Mouse (Mus musculus): ENCODE measurements at regions not wholly inside any gene's neighbourhood (a gene's known extent, or its start where the extent isn't known, plus 50 kb on each side); places are given as distances from the start of the nearest gene placed in this dataset.

DNA sequence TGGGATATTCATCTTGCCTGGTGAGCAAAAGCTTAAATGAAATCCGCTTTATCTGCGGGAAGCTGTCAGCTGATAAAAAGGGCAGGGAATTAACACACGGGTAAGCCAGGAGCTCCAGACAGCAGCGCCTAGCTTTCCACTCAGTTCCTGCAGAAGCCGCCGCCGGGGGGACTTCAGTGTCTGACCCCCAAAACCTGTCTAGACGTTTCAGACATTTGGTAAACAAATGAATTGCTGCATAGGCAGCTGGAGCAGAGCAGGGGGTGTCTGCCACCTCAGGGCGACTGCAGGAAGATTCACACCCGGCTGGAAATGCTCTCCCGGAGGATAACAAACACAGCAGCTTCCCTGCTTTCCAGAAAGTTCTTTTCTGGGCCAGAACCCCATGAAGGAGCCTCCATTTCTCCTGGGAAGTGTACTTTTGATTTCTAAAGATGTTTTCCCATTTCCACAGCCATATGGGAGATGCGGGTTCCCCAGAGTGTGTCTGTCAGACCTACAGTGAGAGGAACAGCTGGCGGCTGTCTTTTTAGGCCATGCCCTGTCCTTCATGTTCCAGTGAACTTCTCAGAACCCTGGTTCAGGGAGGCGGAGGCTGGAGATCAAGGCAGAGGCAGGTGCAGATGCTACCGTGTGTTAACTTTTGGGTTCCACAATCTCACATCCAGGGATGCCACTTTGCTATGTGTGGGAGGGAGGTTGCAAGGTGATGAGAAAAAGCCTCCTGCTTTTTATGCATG, 58.7 kb upstream of the Pmepa1 start:
- no peak for DNase-seq (ENCODE audit: low spot score in 2 of 2)

DNA sequence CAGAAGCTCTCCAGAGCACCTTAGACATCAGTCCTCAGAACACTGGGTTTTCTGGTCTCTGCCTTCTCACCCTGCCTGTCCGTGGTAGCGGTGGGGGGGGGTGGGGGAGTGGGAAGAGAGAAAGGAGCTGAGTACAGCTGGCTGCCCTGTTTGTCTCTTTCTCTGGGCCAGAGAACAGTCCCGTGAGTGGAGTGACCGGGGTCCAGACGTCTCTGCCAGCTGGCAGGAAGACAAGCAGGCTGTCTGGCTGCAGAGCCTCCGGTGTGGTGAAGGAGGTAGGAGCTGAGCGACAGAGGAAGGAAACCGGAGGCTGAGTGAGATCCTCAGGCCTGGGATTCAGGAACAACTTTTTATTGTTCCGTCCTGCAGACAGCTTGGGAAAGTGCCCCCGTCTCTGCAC, 59.5 kb upstream of the Pmepa1 start:
- DNase-seq (ENCODE audit: low spot score in 2 of 2) = no peak

- peak; percentile 26 to 39 for DNase-seq (ENCODE audit: low spot score in 2 of 2)
Observed at GRCm38 (mm10) chr2:173337666-173338065, 61.3 kb upstream of the Pmepa1 start.

DNA sequence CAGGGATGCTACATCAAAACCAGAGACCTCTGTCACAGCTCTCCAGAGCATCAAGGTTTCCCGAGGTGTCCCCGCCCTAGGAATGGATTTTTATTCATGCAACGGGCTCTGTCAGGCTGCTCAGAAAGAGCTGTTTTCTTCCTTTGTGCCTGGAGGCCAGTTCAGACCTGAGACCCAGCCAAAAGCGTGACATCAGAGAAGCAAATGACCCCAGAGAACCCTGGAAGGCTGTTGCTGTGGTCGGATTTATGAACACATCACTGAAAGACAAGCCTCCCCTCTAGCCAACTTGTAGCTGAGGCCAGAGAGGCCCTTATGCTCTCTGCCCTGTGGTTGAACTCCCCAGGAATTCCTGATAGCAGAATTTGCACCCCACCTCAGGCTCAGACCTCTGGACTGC, 62.3 kb upstream of the Pmepa1 start:
- DNase-seq (ENCODE audit: low spot score in 2 of 2) = no peak

- DNase-seq (ENCODE audit: low spot score in 2 of 2) = no peak
Observed at GRCm38 (mm10) chr2:173339211-173339610, 62.9 kb upstream of the Pmepa1 start.

- no peak for DNase-seq (ENCODE audit: low spot score in 2 of 2)
Observed at GRCm38 (mm10) chr2:173340044-173340601, 63.8 kb upstream of the Pmepa1 start.

DNA sequence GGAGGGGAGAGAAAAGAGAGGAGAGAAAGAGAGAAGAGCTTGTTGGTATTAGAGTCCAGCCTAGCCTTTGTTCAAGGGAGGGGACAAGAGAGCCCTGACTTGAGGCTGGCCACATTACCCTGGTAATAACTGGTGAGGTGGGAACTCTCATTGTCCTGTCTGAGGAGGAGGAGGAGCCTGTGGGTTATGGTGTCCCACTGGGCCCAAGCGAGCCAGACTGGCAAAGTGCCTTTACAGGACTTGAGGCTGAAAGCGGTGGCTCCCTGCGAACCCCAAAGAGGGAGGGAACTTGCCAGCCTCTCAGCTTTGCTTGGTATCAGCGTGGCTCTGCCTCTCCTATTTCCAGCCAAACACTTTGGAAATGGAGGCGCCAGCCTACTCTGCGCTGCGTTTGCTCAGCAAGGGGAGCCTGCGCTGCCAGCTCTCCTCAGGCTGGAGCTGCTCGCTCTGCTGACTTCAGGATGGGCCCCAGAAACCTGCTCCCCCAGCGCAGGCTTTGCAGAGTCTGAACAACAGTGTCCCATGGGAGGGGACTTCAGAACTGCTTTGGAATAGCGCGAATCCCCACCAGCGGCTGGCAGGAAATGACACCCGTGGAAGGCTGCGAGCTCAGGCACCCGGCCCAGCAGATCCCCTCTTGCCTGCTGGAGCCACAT, 66.4 kb upstream of the Pmepa1 start:
- DNase-seq (ENCODE audit: low spot score in 2 of 2) = no peak

GRCm38 (mm10) chr2:173343665-173344064, 67.3 kb upstream of the Pmepa1 start:
- DNase-seq (ENCODE audit: low spot score in 2 of 2) = no peak

- DNase-seq (ENCODE audit: low spot score in 2 of 2) = no peak
Observed at GRCm38 (mm10) chr2:173344221-173344620, 67.9 kb upstream of the Pmepa1 start.

DNA sequence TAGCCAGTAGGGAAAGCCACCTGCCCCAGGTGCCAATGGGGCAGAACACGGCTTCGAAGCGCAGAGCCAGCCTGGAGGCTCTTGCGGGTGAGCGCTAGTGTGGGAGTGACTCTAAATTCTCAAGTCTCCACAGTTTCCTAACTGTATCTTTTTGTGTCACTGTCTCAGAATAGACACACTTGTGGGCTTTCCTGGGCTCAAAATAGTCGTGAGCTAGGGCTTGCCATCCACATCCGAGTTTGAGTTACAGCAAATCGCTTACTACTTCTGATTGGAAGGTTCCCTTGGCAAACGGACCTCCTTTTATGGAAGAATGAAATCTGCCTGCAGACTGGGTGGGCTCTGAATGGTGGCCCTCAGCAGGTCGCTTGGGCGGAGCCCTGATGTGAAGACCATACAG, 71.0 kb upstream of the Pmepa1 start:
- DNase-seq (ENCODE audit: low spot score in 2 of 2) = no peak

DNA sequence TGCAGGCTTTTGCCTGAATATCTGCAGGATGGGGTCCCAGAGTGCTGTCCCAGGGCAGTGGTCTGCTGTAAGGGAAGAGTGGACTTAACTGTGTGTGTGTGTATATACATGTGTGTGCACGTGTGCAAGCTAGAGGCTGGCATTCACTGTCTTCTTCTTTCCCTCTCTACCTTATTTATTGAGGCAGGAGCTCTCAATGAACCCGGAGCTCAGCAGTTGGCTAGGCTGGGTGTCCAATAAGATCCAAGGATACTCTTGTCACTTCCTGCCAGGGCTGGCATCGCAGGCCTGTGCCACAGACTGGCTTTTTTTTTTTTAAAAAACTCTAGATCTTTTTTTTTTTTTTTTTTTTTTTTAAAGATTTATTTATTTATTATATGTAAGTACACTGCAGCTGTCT, 72.4 kb upstream of the Pmepa1 start:
- no peak for DNase-seq (ENCODE audit: low spot score in 2 of 2)

DNA sequence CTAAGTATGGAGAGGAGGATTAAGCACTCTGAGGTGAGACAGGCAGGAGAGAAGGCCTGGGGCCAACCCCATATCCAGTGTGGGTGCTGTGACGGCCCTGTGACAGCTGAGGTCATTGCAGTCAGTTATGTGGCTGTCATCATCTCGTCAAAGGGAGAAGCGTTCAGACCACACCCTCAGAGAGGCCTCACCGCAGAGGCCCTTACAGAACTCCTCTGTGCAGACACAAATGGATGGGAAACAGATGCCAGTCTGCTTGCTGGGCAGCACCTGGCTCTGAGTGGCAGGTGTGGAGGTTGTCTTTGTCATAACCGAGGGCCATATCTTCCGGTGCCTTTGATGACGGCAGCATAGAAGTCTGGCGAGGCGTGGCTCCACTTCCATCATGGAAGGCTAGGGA, 73.2 kb upstream of the Pmepa1 start:
- DNase-seq (ENCODE audit: low spot score in 2 of 2) = peak; percentile 65 to 69

- DNase-seq (ENCODE audit: low spot score in 2 of 2) = peak in 1 of 2 experiments; percentile 10
Observed at GRCm38 (mm10) chr2:173349910-173350309, 73.6 kb upstream of the Pmepa1 start.

DNA sequence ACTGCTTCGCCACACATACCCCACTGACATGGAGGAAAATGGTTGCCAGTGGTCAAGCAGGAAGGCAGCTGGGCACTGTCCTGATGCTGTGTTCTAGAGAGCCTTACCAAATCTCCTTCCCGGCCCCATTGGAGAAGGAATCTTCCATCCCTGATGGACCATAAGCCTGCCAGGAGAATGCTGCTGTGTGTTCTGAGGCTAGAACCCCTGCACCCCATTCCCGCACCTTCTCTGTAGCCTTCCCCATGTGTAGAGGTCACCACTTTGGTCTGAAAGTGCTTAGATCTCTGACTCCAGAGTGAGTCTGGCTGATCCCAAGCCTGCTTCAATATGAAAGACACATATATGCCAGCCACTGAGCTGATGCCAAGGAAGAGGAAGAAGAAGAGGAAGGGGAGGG, 74.1 kb upstream of the Pmepa1 start:
- no peak for DNase-seq (ENCODE audit: low spot score in 2 of 2)

GRCm38 (mm10) chr2:173350831-173351230, 74.5 kb upstream of the Pmepa1 start:
- DNase-seq (ENCODE audit: low spot score in 2 of 2) = no peak

GRCm38 (mm10) chr2:173351831-173352755, 75.8 kb upstream of the Pmepa1 start:
- peak; percentile 43 to 57 for DNase-seq (ENCODE audit: low spot score in 2 of 2)

DNA sequence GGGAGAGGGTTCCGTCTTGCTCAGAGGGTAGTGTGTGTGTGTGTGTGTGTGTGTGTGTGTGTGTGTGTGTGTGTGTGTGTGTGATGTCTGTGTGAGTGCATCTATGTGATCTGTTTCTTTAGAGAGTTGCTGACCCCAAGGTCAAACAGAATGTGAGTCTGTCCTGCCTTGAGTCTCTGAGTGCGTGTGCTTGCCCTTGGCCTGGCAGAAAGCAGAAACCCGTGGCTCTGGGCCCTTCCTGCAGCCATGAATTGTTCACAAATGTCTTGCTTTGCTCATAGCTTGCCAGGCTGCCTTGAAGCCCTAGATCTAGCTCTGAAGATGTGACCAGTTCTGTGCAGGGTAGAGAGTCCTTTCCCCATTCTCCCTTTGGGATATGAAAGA, 76.4 kb upstream of the Pmepa1 start:
- DNase-seq (ENCODE audit: low spot score in 2 of 2) = no peak

GRCm38 (mm10) chr2:173353435-173354241, 77.3 kb upstream of the Pmepa1 start:
- peak; percentile 8 to 45 for DNase-seq (ENCODE audit: low spot score in 2 of 2)

- no peak for DNase-seq (ENCODE audit: low spot score in 2 of 2)
Observed at GRCm38 (mm10) chr2:173356786-173357185, 80.5 kb upstream of the Pmepa1 start.

- DNase-seq (ENCODE audit: low spot score in 2 of 2) = no peak
Observed at GRCm38 (mm10) chr2:173365441-173366166, 89.3 kb upstream of the Pmepa1 start.

- DNase-seq (ENCODE audit: low spot score in 2 of 2) = no peak
Observed at GRCm38 (mm10) chr2:173366734-173367133, 90.4 kb upstream of the Pmepa1 start.

Measured in natural killer cell, adult 2 months (primary cell).